Mouse (Mus musculus): ENCODE results near the gene Tmem51. TPM values are rescaled to one million over a fixed set of nuclear protein-coding genes. Genes with fewer than 3 reads are reported as not detected.
A peak's percentile ranks its signal among the peaks of the same experiment; 100 is the strongest.

Tmem51 gene
- 43.2 and 48.5 TPM in 2 replicates for polyA plus RNA-seq (2014; fragmentation: Nextera tagmentation; extraction: Ambion mirVana)

DNA sequence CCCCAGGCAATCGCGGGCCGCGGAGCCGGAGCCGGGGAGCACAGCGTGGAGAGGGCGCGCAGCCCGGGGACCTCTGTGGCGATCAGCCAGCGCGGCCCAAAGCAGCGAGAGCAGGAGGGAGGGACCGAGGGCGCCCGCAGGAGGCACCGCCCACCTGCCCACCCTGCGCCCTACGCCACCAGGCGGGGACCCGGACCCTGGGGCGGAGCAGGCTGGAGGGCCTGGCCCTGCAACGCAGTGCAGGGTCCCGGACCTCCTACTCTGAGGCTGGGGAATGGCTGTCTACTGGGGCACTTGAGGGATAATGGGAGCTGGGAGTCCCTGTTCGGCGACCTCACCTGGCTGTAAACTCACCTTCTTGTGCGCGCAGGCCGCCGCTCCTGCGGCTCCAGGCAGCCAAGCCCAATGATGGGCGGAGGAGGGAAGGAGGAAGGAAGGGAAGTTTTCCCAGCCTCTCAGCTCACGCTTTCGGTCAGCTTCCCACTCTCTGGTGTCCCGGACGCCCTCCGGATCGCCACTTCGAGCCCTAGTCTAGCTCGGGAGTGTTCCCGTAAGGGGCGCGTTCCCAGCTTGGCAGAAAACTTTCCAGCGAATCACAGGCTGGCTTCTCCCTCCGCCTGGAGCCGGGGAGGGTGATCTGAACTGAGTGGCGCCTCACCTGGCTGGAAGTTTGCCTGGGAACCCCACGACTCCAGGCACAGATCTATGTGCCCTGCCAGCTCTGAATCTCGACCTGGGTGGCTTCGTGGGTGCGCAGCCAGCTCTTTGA, at the start of gene Tmem51:
TSS of gene Tmem51 (minus strand) at position 174 of the 769 bp plus-strand sequence.
- H3K4me2 ChIP-seq (replicated peaks; ENCODE audit: low read depth, low read length): peak within 1 kb of the TSS; percentile 95
- ATAC-seq (ENCODE audit: insufficient number of reproducible peaks, insufficient read depth, low FRiP score, low read depth): peak; percentile 92

DNA sequence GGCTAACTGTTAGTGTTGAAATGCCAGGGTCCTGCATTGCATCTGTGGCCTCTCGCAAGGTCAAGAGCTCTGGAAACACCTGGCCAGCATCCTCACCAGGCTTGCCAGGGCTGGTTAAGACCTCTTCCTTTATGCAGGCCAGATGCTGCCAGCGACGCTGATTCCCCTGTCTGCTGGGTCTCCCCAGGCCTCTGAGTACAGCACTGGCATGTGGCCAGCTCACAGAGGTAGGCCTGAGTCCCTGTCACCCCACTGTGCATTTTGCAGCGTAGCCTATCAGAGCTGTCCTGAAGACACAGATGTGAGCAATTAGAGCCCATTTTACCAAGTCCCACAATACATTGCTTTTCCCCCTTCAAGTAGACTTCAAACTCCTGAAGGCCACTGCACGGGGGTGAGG, 46.1 kb upstream of the Tmem51 start:
- Histone ChIP-seq H3K36me3 (ENCODE audit: control insufficient read depth, insufficient read depth, low read length) (no peaks in the 10 kb centered on the region), H3K27ac (ENCODE audit: low read length) (no peak overlapping the region), H3K4me3 (ENCODE audit: low read depth, low read length) (no peak overlapping the region), H3K9me3 (ENCODE audit: control insufficient read depth, low read depth, low read length) (no peaks in the 10 kb centered on the region), H3K4me1 (ENCODE audit: control insufficient read depth, insufficient read depth, low read length) (no peaks in the 10 kb centered on the region), H3K27me3 (ENCODE audit: control insufficient read depth, insufficient read depth, low read length) (no peaks in the 10 kb centered on the region), H3K4me2 (replicated peaks; ENCODE audit: low read depth, low read length) (no peak overlapping the region), H3K9ac (replicated peaks; ENCODE audit: low read depth, low read length) (no peak overlapping the region)
- WGBS: 63% methylated on average over 5 of the region's 5 CpGs
- ATAC-seq (ENCODE audit: insufficient number of reproducible peaks, insufficient read depth, low FRiP score, low read depth): no peak

More for the DNA sequence above, at the start of gene Tmem51:
- WGBS: under 1% methylated on average over 52 of the region's 52 CpGs
- peak within 1 kb of the TSS; percentile 92 for H3K27ac ChIP-seq (ENCODE audit: low read length)
- peak within 1 kb of the TSS; percentile 70 for H3K4me3 ChIP-seq (ENCODE audit: low read depth, low read length)
- H3K9me3 ChIP-seq (ENCODE audit: control insufficient read depth, low read depth, low read length): no peaks in the 10 kb centered on the region
- H3K9ac ChIP-seq (replicated peaks; ENCODE audit: low read depth, low read length): peak within 1 kb of the TSS; percentile 53
- no peaks in the 10 kb centered on the region for H3K36me3 ChIP-seq (ENCODE audit: control insufficient read depth, insufficient read depth, low read length)
- no peaks in the 10 kb centered on the region for H3K27me3 ChIP-seq (ENCODE audit: control insufficient read depth, insufficient read depth, low read length)
- H3K4me1 ChIP-seq (ENCODE audit: control insufficient read depth, insufficient read depth, low read length): peaks cover 32% of the 10 kb centered on the region

DNA sequence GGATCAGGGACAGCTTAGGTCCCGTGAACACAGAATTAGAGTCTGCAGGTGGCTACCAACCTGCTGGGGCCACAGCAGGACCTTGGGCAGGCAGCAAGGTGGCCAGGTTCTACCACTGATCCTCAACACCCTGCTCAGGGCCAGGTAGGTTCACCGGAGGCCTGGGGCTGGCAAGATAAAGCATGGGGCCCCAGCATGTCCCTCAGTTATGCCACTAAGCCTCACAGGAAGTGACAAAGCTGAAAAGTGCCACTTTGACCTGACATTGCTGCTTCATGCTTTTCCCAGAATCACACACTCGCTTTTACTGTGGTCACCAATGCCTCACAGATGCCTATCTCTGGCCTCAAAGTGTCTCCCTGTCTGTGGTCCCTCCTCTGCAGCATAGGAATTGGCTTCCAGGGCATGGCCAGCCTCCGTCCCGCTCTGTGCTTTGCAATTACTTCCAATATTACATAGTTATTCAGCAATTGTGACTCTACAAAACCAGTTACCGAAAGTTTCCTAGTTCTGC, 43.2 kb upstream of the Tmem51 start:
- Histone ChIP-seq H3K27ac (ENCODE audit: low read length) (no peak overlapping the region), H3K4me3 (ENCODE audit: low read depth, low read length) (no peak overlapping the region), H3K27me3 (ENCODE audit: control insufficient read depth, insufficient read depth, low read length) (no peaks in the 10 kb centered on the region), H3K9me3 (ENCODE audit: control insufficient read depth, low read depth, low read length) (no peaks in the 10 kb centered on the region), H3K4me1 (ENCODE audit: control insufficient read depth, insufficient read depth, low read length) (no peaks in the 10 kb centered on the region), H3K36me3 (ENCODE audit: control insufficient read depth, insufficient read depth, low read length) (no peaks in the 10 kb centered on the region), H3K4me2 (replicated peaks; ENCODE audit: low read depth, low read length) (no peak overlapping the region), H3K9ac (replicated peaks; ENCODE audit: low read depth, low read length) (no peak overlapping the region)
- WGBS: 82% methylated on average over 6 of the region's 6 CpGs
- ATAC-seq (ENCODE audit: insufficient number of reproducible peaks, insufficient read depth, low FRiP score, low read depth): no peak

DNA sequence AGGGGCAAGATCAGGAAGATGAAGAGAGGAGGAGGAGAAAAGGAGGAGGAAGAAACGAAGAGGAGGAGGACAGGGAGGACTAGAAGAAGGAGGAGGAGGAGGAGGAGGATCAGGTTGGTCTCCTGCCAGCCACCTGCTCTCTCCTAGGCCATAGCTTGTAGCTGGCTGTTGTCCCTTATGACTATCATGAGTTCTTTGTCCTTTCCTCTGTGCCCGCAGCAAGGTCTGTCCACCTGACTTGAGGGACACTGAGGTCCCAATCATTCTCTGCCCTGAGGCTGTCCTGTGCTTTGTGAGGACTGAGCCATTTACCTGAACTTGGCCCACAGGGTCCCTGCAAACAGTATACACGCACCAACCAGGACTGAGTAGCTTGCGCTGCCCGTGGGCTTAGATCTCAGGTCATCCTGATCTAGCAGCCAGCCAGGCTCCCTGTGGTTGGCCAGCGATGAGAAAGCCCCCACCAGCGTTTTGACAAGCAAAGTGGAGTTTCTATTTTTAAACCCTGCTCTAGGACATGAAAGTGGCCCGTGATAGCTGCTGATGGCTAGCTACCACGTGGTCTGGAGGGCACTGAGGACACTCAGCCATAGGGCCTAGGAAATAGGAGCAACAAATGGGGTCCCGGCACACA, 42.7 kb upstream of the Tmem51 start:
- Histone ChIP-seq H3K4me3 (ENCODE audit: low read depth, low read length) (no peak overlapping the region), H3K27ac (ENCODE audit: low read length) (no peak overlapping the region), H3K36me3 (ENCODE audit: control insufficient read depth, insufficient read depth, low read length) (no peaks in the 10 kb centered on the region), H3K4me1 (ENCODE audit: control insufficient read depth, insufficient read depth, low read length) (no peaks in the 10 kb centered on the region), H3K9me3 (ENCODE audit: control insufficient read depth, low read depth, low read length) (no peaks in the 10 kb centered on the region), H3K9ac (replicated peaks; ENCODE audit: low read depth, low read length) (no peak overlapping the region), H3K27me3 (ENCODE audit: control insufficient read depth, insufficient read depth, low read length) (no peaks in the 10 kb centered on the region), H3K4me2 (replicated peaks; ENCODE audit: low read depth, low read length) (no peak overlapping the region)
- 71% methylated on average over 10 of the region's 10 CpGs for WGBS
- no peak for ATAC-seq (ENCODE audit: insufficient number of reproducible peaks, insufficient read depth, low FRiP score, low read depth)

DNA sequence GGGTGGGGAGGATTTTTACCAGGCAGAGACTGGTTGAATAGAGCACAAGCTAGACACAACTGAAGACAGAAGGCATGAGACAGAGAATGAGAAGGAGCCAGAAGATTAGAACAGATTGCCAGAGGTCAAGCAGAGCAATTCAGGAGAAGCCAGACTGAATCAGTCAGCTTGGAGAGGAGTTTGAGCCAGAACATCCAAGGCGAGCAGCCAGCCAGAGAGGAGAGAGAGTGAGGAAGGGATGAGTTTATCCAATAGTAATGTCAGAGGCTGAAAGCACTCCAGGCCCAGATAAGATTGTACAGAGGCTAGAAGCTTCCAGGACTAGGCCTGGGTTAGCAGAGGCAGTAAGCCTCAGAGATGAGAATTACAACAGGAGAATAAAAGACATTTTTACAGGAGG, 37.1 kb upstream of the Tmem51 start:
- H3K4me3 ChIP-seq (ENCODE audit: low read depth, low read length): no peak overlapping the region
- H3K36me3 ChIP-seq (ENCODE audit: control insufficient read depth, insufficient read depth, low read length): no peaks in the 10 kb centered on the region
- H3K9me3 ChIP-seq (ENCODE audit: control insufficient read depth, low read depth, low read length): no peaks in the 10 kb centered on the region
- H3K27ac ChIP-seq (ENCODE audit: low read length): no peak overlapping the region
- H3K9ac ChIP-seq (replicated peaks; ENCODE audit: low read depth, low read length): no peak overlapping the region
- 0 out of 2 replicates have a peak, but pooled peaks cover 3% of the 10 kb centered on the region for H3K4me1 ChIP-seq (ENCODE audit: control insufficient read depth, insufficient read depth, low read length)
- no peak overlapping the region for H3K4me2 ChIP-seq (replicated peaks; ENCODE audit: low read depth, low read length)
- ATAC-seq (ENCODE audit: insufficient number of reproducible peaks, insufficient read depth, low FRiP score, low read depth): no peak
- H3K27me3 ChIP-seq (ENCODE audit: control insufficient read depth, insufficient read depth, low read length): no peaks in the 10 kb centered on the region
- WGBS: 29% methylated on average over 1 of the region's 1 CpGs

DNA sequence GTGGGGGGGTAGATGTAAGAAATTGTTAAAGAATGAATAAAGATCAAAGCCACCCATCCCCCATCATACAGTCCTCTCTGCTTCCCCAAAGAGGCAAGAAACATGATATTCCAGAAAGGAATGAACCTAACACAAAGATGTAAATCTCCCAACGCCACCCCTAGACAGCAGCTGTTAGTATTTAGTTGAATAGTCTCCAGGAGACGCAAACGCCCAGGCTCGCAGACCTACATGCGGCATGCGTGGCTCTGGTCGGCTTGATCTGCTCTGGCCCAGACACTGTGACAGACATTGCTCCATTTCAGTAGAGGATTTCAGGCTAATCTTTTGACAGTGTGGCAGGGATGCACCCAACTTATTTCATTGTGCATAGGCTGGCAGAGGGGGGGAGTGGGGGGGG, 34.4 kb upstream of the Tmem51 start:
- H3K4me2 ChIP-seq (replicated peaks; ENCODE audit: low read depth, low read length): no peak overlapping the region
- H3K4me1 ChIP-seq (ENCODE audit: control insufficient read depth, insufficient read depth, low read length): 0 out of 2 replicates have a peak, but pooled peaks cover 3% of the 10 kb centered on the region
- H3K4me3 ChIP-seq (ENCODE audit: low read depth, low read length): no peak overlapping the region
- H3K9me3 ChIP-seq (ENCODE audit: control insufficient read depth, low read depth, low read length): no peaks in the 10 kb centered on the region
- no peaks in the 10 kb centered on the region for H3K27me3 ChIP-seq (ENCODE audit: control insufficient read depth, insufficient read depth, low read length)
- H3K27ac ChIP-seq (ENCODE audit: low read length): no peak overlapping the region
- WGBS: 32% methylated on average over 7 of the region's 7 CpGs
- no peaks in the 10 kb centered on the region for H3K36me3 ChIP-seq (ENCODE audit: control insufficient read depth, insufficient read depth, low read length)
- ATAC-seq (ENCODE audit: insufficient number of reproducible peaks, insufficient read depth, low FRiP score, low read depth): no peak
- H3K9ac ChIP-seq (replicated peaks; ENCODE audit: low read depth, low read length): no peak overlapping the region

DNA sequence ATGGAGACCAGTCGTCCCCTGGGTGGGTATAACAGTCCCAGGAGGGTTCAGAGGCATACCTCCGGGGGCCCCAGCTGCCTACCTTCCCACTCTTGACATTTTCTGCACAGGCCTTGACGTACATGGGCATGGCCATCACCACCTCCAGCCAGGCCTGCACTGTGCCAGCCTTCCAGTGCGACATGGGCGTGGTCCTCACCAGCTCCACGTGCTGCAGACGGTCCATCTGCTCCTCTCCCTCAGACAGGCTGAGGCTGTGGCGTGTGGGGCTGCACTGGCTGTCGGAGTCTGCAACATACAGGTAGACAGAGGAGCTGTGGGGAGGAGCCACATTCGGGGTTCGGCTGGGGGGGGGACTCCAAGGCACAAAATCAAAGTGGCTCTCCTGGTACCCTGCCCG, 33.9 kb upstream of the Tmem51 start:
- H3K4me1 ChIP-seq (ENCODE audit: control insufficient read depth, insufficient read depth, low read length): 0 out of 2 replicates have a peak, but pooled peaks cover 3% of the 10 kb centered on the region
- H3K36me3 ChIP-seq (ENCODE audit: control insufficient read depth, insufficient read depth, low read length): no peaks in the 10 kb centered on the region
- no peak overlapping the region for H3K4me3 ChIP-seq (ENCODE audit: low read depth, low read length)
- ATAC-seq (ENCODE audit: insufficient number of reproducible peaks, insufficient read depth, low FRiP score, low read depth): no peak
- H3K27ac ChIP-seq (ENCODE audit: low read length): no peak overlapping the region
- no peak overlapping the region for H3K4me2 ChIP-seq (replicated peaks; ENCODE audit: low read depth, low read length)
- no peak overlapping the region for H3K9ac ChIP-seq (replicated peaks; ENCODE audit: low read depth, low read length)
- no peaks in the 10 kb centered on the region for H3K9me3 ChIP-seq (ENCODE audit: control insufficient read depth, low read depth, low read length)
- WGBS: 87% methylated on average over 12 of the region's 12 CpGs
- no peaks in the 10 kb centered on the region for H3K27me3 ChIP-seq (ENCODE audit: control insufficient read depth, insufficient read depth, low read length)

DNA sequence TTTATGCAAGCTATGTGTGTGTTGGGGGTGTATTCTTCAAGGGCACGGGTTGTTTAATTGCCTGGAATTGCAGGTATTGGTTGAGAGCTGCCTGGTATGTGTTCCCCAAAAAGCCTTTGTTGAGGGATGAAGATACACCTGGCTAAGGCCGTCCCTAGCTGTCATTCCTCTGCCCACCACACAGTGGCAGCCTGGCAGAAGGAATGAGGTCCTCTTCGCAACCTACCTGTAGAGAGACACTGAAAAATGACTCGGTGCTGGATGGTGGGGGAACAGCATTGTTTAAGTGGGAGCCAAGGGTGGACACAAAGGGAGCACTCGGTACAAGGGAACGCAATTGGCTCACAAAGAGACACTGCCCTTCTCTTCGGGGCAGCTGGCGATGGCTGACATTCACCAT, 29.2 kb upstream of the Tmem51 start:
- no peak for ATAC-seq (ENCODE audit: insufficient number of reproducible peaks, insufficient read depth, low FRiP score, low read depth)
- 30% methylated on average over 8 of the region's 8 CpGs for WGBS

More for the DNA sequence above, 29.2 kb upstream of the Tmem51 start:
- Histone ChIP-seq H3K27ac (ENCODE audit: low read length) (no peak overlapping the region), H3K4me2 (replicated peaks; ENCODE audit: low read depth, low read length) (no peak overlapping the region), H3K36me3 (ENCODE audit: control insufficient read depth, insufficient read depth, low read length) (no peaks in the 10 kb centered on the region), H3K4me3 (ENCODE audit: low read depth, low read length) (no peak overlapping the region), H3K4me1 (ENCODE audit: control insufficient read depth, insufficient read depth, low read length) (no peaks in the 10 kb centered on the region), H3K9ac (replicated peaks; ENCODE audit: low read depth, low read length) (no peak overlapping the region), H3K27me3 (ENCODE audit: control insufficient read depth, insufficient read depth, low read length) (no peaks in the 10 kb centered on the region), H3K9me3 (ENCODE audit: control insufficient read depth, low read depth, low read length) (no peaks in the 10 kb centered on the region)
